Mouse (Mus musculus): ENCODE data around the gene Lxn. TPM values are rescaled to one million over a fixed set of nuclear protein-coding genes. Genes with fewer than 3 reads are reported as not detected.

Gene Lxn
- polyA plus RNA-seq, 1 experiment from 2014 or later = 106 TPM

DNA sequence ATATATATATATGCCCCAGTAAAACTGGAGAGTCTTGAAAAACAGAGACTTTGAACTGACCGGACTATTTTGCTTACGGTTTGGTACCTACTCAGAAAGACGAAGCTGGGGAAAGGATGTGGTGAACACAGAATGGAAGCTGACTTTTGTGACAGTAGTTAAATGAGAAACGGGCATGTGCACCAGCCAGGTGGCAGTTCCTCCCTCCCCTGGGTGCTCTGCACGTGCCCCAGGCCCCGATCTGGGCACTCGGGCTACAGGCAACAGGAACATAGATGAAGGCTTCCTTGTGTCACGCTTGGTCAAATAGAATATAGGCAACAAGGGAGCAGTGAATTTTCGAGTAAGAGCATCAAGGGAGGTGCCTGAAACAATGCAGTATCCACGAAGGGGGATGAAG lies 32.6 kb upstream of the Lxn start:
- 88% methylated on average over 10 of the region's 10 CpGs for WGBS
- DNase-seq (ENCODE audit: low spot score) = no peak
- no peak overlapping the region for H3K9ac ChIP-seq (ENCODE audit: low read length)

DNA sequence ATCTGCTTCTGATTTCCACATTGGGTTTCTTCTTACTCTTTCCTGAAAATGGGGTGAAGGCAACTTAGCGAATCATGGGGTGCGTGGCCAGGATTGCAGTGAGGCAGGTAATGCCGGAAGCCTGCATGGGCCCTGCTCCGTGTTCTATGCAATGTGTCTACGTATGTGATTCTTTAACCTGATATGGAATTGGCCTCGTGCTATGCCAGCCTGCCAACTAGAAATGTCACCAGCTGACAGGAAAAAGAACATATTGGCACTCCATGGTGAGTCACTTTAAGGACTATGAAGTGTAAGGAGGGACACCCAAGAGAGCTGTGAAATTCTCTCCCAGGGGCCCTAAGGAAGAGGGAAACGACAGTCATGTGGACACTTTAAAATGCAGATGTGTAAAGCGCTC lies 29.4 kb upstream of the Lxn start:
- no peak overlapping the region for H3K4me2 ChIP-seq (ENCODE audit: low read depth)
- H3K9me3 ChIP-seq (ENCODE audit: control insufficient read depth, low read length) = no peaks in the 10 kb centered on the region
- no peaks in the 10 kb centered on the region for H3K36me3 ChIP-seq (ENCODE audit: control insufficient read depth, insufficient read depth, low read length)
- H3K9ac ChIP-seq (ENCODE audit: low read length) = no peak overlapping the region
- no peaks in the 10 kb centered on the region for H3K27me3 ChIP-seq (ENCODE audit: control insufficient read depth, insufficient read depth, low read length)
- no peaks in the 10 kb centered on the region for H3K4me1 ChIP-seq (ENCODE audit: control insufficient read depth, insufficient read depth, low read length)
- WGBS = 83% methylated on average over 8 of the region's 8 CpGs
- ATAC-seq (ENCODE audit: insufficient read depth, low FRiP score, low TSS enrichment) (no peak), DNase-seq (ENCODE audit: low spot score) (no peak)
- no peak overlapping the region for H3K27ac ChIP-seq (ENCODE audit: low read depth, low read length)
- H3K4me3 ChIP-seq (ENCODE audit: low read depth, low read length) = no peak overlapping the region

More for the DNA sequence above, 32.6 kb upstream of the Lxn start:
- no peaks in the 10 kb centered on the region for H3K36me3 ChIP-seq (ENCODE audit: control insufficient read depth, insufficient read depth, low read length)
- H3K4me3 ChIP-seq (ENCODE audit: low read depth, low read length) = no peak overlapping the region
- H3K4me2 ChIP-seq (ENCODE audit: low read depth) = no peak overlapping the region
- H3K27me3 ChIP-seq (ENCODE audit: control insufficient read depth, insufficient read depth, low read length) = no peaks in the 10 kb centered on the region
- no peaks in the 10 kb centered on the region for H3K4me1 ChIP-seq (ENCODE audit: control insufficient read depth, insufficient read depth, low read length)
- no peak for ATAC-seq (ENCODE audit: insufficient read depth, low FRiP score, low TSS enrichment)
- H3K9me3 ChIP-seq (ENCODE audit: control insufficient read depth, low read length) = no peaks in the 10 kb centered on the region
- no peak overlapping the region for H3K27ac ChIP-seq (ENCODE audit: low read depth, low read length)

DNA sequence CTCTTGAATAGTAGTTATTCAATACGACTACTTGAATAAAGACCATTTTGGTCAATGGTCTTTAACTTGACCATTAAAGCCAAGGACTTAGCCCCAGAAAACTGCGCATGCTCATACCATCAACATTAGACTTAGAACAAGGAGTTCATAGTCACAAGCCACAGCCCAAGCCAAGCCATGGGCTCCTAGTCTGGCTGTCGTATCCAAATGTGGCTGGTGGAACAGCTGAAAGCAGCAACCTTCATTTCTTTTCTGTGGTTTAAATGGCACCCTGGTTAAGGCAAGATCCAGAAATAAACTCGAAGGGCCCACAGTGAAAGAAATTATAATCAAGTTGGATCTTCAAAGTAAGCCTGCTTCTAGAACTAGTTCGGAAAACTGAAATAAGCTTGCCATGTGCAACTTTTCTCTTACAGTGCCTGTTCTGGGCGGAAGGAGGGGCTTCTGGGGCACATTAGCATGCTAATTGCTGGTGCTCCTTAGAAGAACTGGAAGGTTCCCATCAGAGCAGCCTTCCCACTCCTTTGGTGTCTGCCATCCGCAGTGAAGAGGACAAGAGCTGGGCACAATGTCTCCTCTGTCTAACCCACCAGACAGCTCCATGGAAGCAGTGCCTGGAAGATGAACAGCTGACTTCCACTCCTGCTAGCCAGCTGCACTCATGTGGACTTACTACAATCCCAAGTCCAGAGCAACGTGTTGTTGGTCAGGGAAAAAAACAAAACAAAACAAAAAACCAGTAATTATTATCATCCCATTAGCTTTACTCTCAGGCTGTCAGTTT lies 28.6 kb upstream of the Lxn start:
- no peak for ATAC-seq (ENCODE audit: insufficient read depth, low FRiP score, low TSS enrichment)
- no peaks in the 10 kb centered on the region for H3K27me3 ChIP-seq (ENCODE audit: control insufficient read depth, insufficient read depth, low read length)
- no peaks in the 10 kb centered on the region for H3K36me3 ChIP-seq (ENCODE audit: control insufficient read depth, insufficient read depth, low read length)
- DNase-seq (ENCODE audit: low spot score) = no peak
- H3K4me1 ChIP-seq (ENCODE audit: control insufficient read depth, insufficient read depth, low read length) = no peaks in the 10 kb centered on the region
- H3K27ac ChIP-seq (ENCODE audit: low read depth, low read length) = no peak overlapping the region
- H3K4me2 ChIP-seq (ENCODE audit: low read depth) = no peak overlapping the region
- H3K9me3 ChIP-seq (ENCODE audit: control insufficient read depth, low read length) = no peaks in the 10 kb centered on the region
- H3K9ac ChIP-seq (ENCODE audit: low read length) = no peak overlapping the region
- WGBS = 84% methylated on average over 8 of the region's 8 CpGs
- no peak overlapping the region for H3K4me3 ChIP-seq (ENCODE audit: low read depth, low read length)

DNA sequence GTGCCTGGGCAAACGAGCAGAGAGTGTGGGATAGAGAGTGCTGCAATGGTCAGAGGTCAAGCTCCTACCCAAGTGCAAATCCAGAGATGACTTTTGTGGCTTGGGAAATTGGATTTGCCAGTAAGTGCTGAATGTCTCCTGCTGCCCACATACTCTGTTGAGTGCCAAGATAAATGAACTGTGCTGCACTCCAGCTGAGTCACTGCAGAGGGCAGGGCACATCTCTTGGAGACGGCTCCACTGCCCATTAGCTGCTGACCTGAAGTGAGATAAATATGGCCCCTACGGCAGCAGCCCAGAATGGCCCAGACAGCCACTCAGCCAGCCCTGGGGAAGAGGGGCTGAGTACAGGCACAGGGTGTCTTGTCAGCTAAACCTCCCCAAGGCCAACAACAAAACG lies 26.4 kb upstream of the Lxn start:
- no peak for ATAC-seq (ENCODE audit: insufficient read depth, low FRiP score, low TSS enrichment)
- WGBS = 43% methylated on average over 4 of the region's 4 CpGs

DNA sequence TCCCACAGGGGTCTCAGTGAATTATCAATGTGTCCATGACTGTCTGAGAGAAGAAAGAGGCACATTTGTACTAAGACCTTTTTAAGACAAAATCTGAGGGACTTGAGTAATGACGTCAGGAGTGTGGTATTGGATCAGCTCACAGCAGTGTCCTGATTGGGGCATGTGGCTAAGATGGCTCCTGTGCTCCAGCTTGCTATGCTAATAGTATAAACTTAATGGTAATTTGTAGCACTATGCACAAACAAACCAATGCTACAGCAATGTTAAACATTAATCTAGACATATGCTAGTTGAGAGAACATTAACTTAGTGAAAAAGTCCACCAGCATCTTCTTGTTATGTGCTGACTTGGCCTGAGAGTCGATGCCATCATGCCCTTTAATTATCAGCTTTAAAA lies 21.5 kb upstream of the Lxn start:
- H3K9ac ChIP-seq (ENCODE audit: low read length) = no peak overlapping the region
- H3K36me3 ChIP-seq (ENCODE audit: control insufficient read depth, insufficient read depth, low read length) = no peaks in the 10 kb centered on the region
- no peak for DNase-seq (ENCODE audit: low spot score)
- no peak for ATAC-seq (ENCODE audit: insufficient read depth, low FRiP score, low TSS enrichment)
- 84% methylated on average over 2 of the region's 2 CpGs for WGBS
- no peak overlapping the region for H3K4me2 ChIP-seq (ENCODE audit: low read depth)
- H3K27ac ChIP-seq (ENCODE audit: low read depth, low read length) = no peak overlapping the region
- no peaks in the 10 kb centered on the region for H3K4me1 ChIP-seq (ENCODE audit: control insufficient read depth, insufficient read depth, low read length)
- H3K4me3 ChIP-seq (ENCODE audit: low read depth, low read length) = no peak overlapping the region
- H3K27me3 ChIP-seq (ENCODE audit: control insufficient read depth, insufficient read depth, low read length) = no peaks in the 10 kb centered on the region
- no peaks in the 10 kb centered on the region for H3K9me3 ChIP-seq (ENCODE audit: control insufficient read depth, low read length)

More for the DNA sequence above, 26.4 kb upstream of the Lxn start:
- H3K9ac ChIP-seq (ENCODE audit: low read length) = no peak overlapping the region
- H3K27ac ChIP-seq (ENCODE audit: low read depth, low read length) = no peak overlapping the region
- H3K9me3 ChIP-seq (ENCODE audit: control insufficient read depth, low read length) = no peaks in the 10 kb centered on the region
- H3K4me3 ChIP-seq (ENCODE audit: low read depth, low read length) = no peak overlapping the region
- no peak for DNase-seq (ENCODE audit: low spot score)
- H3K27me3 ChIP-seq (ENCODE audit: control insufficient read depth, insufficient read depth, low read length) = no peaks in the 10 kb centered on the region
- no peaks in the 10 kb centered on the region for H3K4me1 ChIP-seq (ENCODE audit: control insufficient read depth, insufficient read depth, low read length)
- H3K36me3 ChIP-seq (ENCODE audit: control insufficient read depth, insufficient read depth, low read length) = no peaks in the 10 kb centered on the region
- H3K4me2 ChIP-seq (ENCODE audit: low read depth) = no peak overlapping the region

DNA sequence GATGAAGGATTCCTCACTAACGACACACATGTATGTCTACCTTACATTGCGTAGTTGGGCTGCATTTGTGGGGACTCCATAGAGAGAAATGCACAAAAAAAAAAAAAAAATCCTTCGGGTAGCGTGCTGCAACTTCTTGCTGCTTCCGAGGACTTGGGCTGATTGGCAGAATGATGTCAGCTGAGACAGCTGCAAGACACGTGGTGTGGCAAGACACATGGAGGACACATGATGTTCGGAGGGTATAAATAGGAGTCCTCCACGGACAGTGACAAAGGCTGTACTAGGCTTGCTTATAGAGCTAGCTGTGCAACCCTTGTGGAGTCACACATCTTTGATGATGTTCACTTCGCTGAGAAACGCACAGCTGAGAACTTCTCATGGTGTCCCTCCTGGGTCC lies 18.7 kb upstream of the Lxn start:
- H3K36me3 ChIP-seq (ENCODE audit: control insufficient read depth, insufficient read depth, low read length) = no peaks in the 10 kb centered on the region
- no peaks in the 10 kb centered on the region for H3K27me3 ChIP-seq (ENCODE audit: control insufficient read depth, insufficient read depth, low read length)
- H3K27ac ChIP-seq (ENCODE audit: low read depth, low read length) = no peak overlapping the region
- no peak for ATAC-seq (ENCODE audit: insufficient read depth, low FRiP score, low TSS enrichment)
- H3K9ac ChIP-seq (ENCODE audit: low read length) = no peak overlapping the region
- H3K4me2 ChIP-seq (ENCODE audit: low read depth) = no peak overlapping the region
- no peaks in the 10 kb centered on the region for H3K9me3 ChIP-seq (ENCODE audit: control insufficient read depth, low read length)
- no peak for DNase-seq (ENCODE audit: low spot score)
- WGBS = 92% methylated on average over 10 of the region's 10 CpGs
- H3K4me3 ChIP-seq (ENCODE audit: low read depth, low read length) = no peak overlapping the region
- no peaks in the 10 kb centered on the region for H3K4me1 ChIP-seq (ENCODE audit: control insufficient read depth, insufficient read depth, low read length)

DNA sequence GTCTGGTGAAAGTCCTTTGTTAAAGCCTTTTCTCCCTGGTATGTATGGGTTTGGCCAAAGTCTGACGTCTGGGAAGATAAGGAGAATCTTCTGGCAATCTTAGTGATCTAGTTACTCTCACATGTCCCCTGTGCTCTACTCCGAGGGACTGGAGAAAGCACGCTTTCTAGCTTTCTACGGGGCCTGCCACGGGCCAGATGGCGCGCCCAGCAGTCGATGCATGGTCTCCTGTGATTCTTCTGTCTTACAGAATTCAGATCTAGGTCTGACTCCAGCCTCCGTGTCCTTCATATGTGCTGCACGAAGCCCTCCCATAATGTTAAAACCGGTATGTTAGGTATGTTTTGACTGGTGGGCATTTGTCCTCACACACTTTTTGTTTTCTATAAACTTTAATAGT lies 16.1 kb upstream of the Lxn start:
- Histone ChIP-seq H3K36me3 (ENCODE audit: control insufficient read depth, insufficient read depth, low read length) (no peaks in the 10 kb centered on the region; the same call in 1 of the 2 replicates), H3K27me3 (ENCODE audit: control insufficient read depth, insufficient read depth, low read length) (no peaks in the 10 kb centered on the region), H3K9ac (ENCODE audit: low read length) (no peak overlapping the region), H3K4me1 (ENCODE audit: control insufficient read depth, insufficient read depth, low read length) (no peaks in the 10 kb centered on the region), H3K4me3 (ENCODE audit: low read depth, low read length) (no peak overlapping the region), H3K27ac (ENCODE audit: low read depth, low read length) (no peak overlapping the region), H3K4me2 (ENCODE audit: low read depth) (no peak overlapping the region), H3K9me3 (ENCODE audit: control insufficient read depth, low read length) (no peaks in the 10 kb centered on the region)
- WGBS = 93% methylated on average over 11 of the region's 11 CpGs
- no peak for ATAC-seq (ENCODE audit: insufficient read depth, low FRiP score, low TSS enrichment)
- DNase-seq (ENCODE audit: low spot score) = no peak

DNA sequence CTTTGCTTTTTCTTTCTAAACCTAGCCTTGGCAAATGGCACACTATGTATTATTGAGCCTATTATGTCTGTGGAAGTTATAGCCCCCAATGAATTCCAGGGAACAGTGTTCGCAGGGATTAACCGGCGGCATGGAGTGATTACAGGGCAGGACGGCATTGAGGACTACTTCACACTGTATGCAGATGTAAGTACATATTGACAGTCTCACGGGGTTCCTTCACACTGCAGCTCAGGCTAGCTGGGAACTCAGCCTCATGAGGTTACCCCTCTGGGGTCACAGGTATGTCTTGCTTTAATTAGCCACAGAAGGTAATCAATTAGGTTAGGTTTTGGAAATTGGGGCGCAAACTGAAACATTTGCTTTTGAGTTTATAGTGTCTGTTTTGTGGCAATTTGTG lies 9.7 kb upstream of the Lxn start:
- DNase-seq (ENCODE audit: low spot score) = no peak
- WGBS = 91% methylated on average over 6 of the region's 6 CpGs
- ATAC-seq (ENCODE audit: insufficient read depth, low FRiP score, low TSS enrichment) = no peak
- H3K4me2 ChIP-seq (ENCODE audit: low read depth) = no peak overlapping the region
- H3K36me3 ChIP-seq (ENCODE audit: control insufficient read depth, insufficient read depth, low read length) = peaks cover 4% of the 10 kb centered on the region; the same call in 1 of the 2 replicates
- H3K4me3 ChIP-seq (ENCODE audit: low read depth, low read length) = no peak overlapping the region
- no peak overlapping the region for H3K9ac ChIP-seq (ENCODE audit: low read length)
- no peak overlapping the region for H3K27ac ChIP-seq (ENCODE audit: low read depth, low read length)
- H3K27me3 ChIP-seq (ENCODE audit: control insufficient read depth, insufficient read depth, low read length) = no peaks in the 10 kb centered on the region
- no peaks in the 10 kb centered on the region for H3K9me3 ChIP-seq (ENCODE audit: control insufficient read depth, low read length)
- H3K4me1 ChIP-seq (ENCODE audit: control insufficient read depth, insufficient read depth, low read length) = no peaks in the 10 kb centered on the region

DNA sequence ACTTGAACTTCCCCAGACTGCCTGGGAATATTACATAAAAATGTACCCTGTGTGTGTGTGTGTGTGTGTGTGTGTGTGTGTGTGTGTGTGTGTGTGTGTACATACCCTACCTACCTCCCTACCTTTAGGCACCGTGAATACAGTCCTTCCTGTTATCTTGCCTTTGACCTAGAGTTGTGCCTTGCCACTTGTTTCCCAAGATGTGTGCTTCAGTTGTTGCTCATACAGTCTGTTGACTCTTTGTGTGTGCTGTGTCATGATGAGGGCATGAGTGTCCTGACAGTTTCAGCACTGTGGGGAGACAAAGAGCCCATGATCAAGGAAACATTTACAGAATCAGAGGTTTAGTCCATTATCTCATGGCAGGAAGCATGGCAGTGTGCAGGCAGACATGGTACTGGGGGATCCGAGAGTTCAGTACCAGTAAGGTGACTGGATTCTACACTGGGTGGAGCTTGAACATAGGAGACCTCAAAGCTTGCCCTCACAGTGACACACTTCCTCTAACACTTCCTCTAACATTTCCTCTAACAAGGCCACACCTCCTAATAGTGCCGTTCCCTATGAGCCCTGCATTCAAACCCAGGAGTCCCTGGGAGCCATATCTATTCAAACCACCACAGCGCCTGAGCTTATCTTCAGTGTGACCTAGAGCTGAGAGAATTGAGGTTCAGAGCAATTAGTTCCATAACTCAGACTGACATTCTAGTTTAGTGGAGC lies 7.8 kb upstream of the Lxn start:
- Histone ChIP-seq H3K9me3 (ENCODE audit: control insufficient read depth, low read length) (no peaks in the 10 kb centered on the region), H3K4me3 (ENCODE audit: low read depth, low read length) (no peak overlapping the region), H3K27me3 (ENCODE audit: control insufficient read depth, insufficient read depth, low read length) (no peaks in the 10 kb centered on the region), H3K4me2 (ENCODE audit: low read depth) (no peak overlapping the region), H3K36me3 (ENCODE audit: control insufficient read depth, insufficient read depth, low read length) (peaks cover 4% of the 10 kb centered on the region; the same call in 1 of the 2 replicates), H3K4me1 (ENCODE audit: control insufficient read depth, insufficient read depth, low read length) (no peaks in the 10 kb centered on the region), H3K9ac (ENCODE audit: low read length) (no peak overlapping the region), H3K27ac (ENCODE audit: low read depth, low read length) (no peak overlapping the region)
- DNase-seq (ENCODE audit: low spot score) (no peak), ATAC-seq (ENCODE audit: insufficient read depth, low FRiP score, low TSS enrichment) (no peak)
- 85% methylated on average over 4 of the region's 4 CpGs for WGBS
